34 mouse cellular contexts compared by ENCODE assay signal in genomic region chr8:22107020-22107419, GRCm38 (mm10). TPM values are rescaled to one million over a fixed set of nuclear protein-coding genes. Genes with fewer than 3 reads are reported as not detected.
"Had no signal": no experiment of that assay in that cellular context is flagged by ENCODE, and none has a peak within 500 bp of the region (broad histone marks: within the 10 kb centered on the region; RNA-seq: fewer than 3 reads in every experiment).

No protein-coding gene starts in this region.

- H3K27ac ChIP-seq: heart, embryonic 10.5 days; heart, embryonic 13.5 days; heart, embryonic 15.5 days; hindbrain, embryonic 10.5 days; hindbrain, embryonic 12.5 days; hindbrain, embryonic 13.5 days; hindbrain, embryonic 14.5 days; hindbrain, embryonic 15.5 days; hindbrain, postnatal 0 days; intestine, embryonic 15.5 days; kidney, embryonic 15.5 days; kidney, postnatal 0 days; layer of hippocampus, adult 2 months had no signal

- H3K4me2 ChIP-seq: heart, embryonic 11.5 days; heart, embryonic 12.5 days; heart, embryonic 13.5 days; heart, embryonic 15.5 days; hindbrain, embryonic 12.5 days; hindbrain, embryonic 13.5 days; hindbrain, embryonic 14.5 days; hindbrain, embryonic 15.5 days; intestine, embryonic 15.5 days; kidney, embryonic 15.5 days had no signal

- H3K9ac ChIP-seq: heart, embryonic 12.5 days; heart, embryonic 13.5 days; heart, embryonic 15.5 days; hindbrain, embryonic 12.5 days; hindbrain, embryonic 13.5 days; hindbrain, embryonic 14.5 days; hindbrain, embryonic 15.5 days; intestine, embryonic 15.5 days; kidney, embryonic 15.5 days had no signal

- H3K4me3 ChIP-seq: heart, embryonic 10.5 days; heart, embryonic 12.5 days; heart, embryonic 13.5 days; heart, embryonic 15.5 days; hindbrain, embryonic 10.5 days; hindbrain, embryonic 12.5 days; hindbrain, embryonic 13.5 days; hindbrain, embryonic 15.5 days; intestine, embryonic 15.5 days; kidney, embryonic 15.5 days; layer of hippocampus, adult 2 months had no signal

- DNase-seq: heart, postnatal 10 days; heart, postnatal 14 days; heart, postnatal 4 days; kidney, adult 11 months; kidney, adult 18-20 months; kidney, adult 2 months; kidney, adult 8-10 months; kidney, adult 9 months; kidney, postnatal 10 days; kidney, postnatal 14 days; kidney, postnatal 25 days; kidney, postnatal 36 days; kidney, postnatal 4 days; layer of hippocampus, adult 9-11 months; layer of hippocampus, postnatal 36 days had no signal

- H3K36me3 ChIP-seq: heart, embryonic 10.5 days; heart, embryonic 12.5 days; heart, embryonic 13.5 days; heart, embryonic 15.5 days; hindbrain, embryonic 10.5 days; hindbrain, embryonic 12.5 days; hindbrain, embryonic 13.5 days; hindbrain, embryonic 15.5 days; intestine, embryonic 15.5 days; kidney, embryonic 15.5 days had no signal

- H3K27me3 ChIP-seq: heart, embryonic 12.5 days; heart, embryonic 13.5 days; heart, embryonic 15.5 days; hindbrain, embryonic 12.5 days; hindbrain, embryonic 13.5 days; hindbrain, embryonic 15.5 days; intestine, embryonic 15.5 days; kidney, embryonic 15.5 days had no signal

- H3K9me3 ChIP-seq: heart, embryonic 10.5 days; heart, embryonic 12.5 days; heart, embryonic 13.5 days; heart, embryonic 15.5 days; hindbrain, embryonic 10.5 days; hindbrain, embryonic 12.5 days; hindbrain, embryonic 13.5 days; hindbrain, embryonic 15.5 days; intestine, embryonic 15.5 days; kidney, embryonic 15.5 days had no signal

- H3K4me1 ChIP-seq: heart, embryonic 10.5 days; heart, embryonic 12.5 days; heart, embryonic 13.5 days; heart, embryonic 15.5 days; hindbrain, embryonic 10.5 days; hindbrain, embryonic 12.5 days; hindbrain, embryonic 13.5 days; hindbrain, embryonic 15.5 days; intestine, embryonic 15.5 days; kidney, embryonic 15.5 days had no signal

RNA-seq across cellular contexts. Expression of gene Nek5, which starts 17.8 kb away (rescaled TPM):
- total RNA-seq: heart, postnatal 10 days; heart, postnatal 25 days; heart, postnatal 4 days; hematopoietic stem cell, adult 5-6 weeks; left cerebral cortex, adult 18-20 months had no signal
- polyA plus RNA-seq: kidney, embryonic 14.5 days had no signal
